Mouse (Mus musculus) gastrocnemius, adult 8-10 months (tissue): ENCODE data around the gene Lrp10. TPM values are rescaled to one million over a fixed set of nuclear protein-coding genes. Genes with fewer than 3 reads are reported as not detected.

Source experiments
- DNase-seq, 2 experiments: peaks; one replicate each; pipeline ENCODE4 v3.0.0; 2022; ENCODE audit warnings: low spot score in 2 of 2
- total RNA-seq, 4 experiments: library from RNA; stranded (reverse); gene quantifications; 2 replicates each; pipeline ENCODE4 v1.2.4; 2022

The Lrp10 gene
- total RNA-seq, 4 experiments from 2014 or later, result 23.5 to 34.0 (median 29.5) TPM

- DNase-seq, result no peak
These were observed 30.8 kb upstream of the Lrp10 start for GRCm38 (mm10) chr14:54432837-54433830.

DNA sequence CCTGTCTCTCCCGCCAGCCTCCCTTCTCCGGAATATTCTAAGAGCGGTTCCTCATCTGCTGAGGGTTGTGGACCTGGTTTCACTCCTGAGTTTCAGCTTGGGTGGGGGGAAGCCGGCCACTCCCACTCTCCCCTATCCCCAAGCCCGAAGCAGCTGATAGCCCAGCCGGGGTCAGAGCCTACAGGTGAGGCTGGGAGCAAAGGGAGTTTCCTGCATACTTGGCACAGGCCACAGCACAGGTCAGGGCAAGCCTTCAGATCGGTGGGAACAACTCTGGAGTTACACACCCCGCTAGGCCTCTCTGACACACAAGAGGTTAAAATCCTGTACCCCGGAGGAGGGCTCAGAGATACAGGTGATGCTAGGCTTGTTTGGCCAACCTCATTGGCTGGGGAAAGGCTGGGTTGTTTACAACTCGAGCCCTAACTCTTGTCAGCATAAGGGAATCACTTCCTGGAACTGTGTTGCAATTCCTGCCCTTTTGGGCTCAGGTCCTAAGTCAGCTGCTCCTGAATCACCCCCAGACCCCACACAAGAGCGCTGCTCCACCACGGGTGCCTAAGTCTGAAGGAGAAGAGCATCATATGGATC is 29.9 kb upstream of the Lrp10 start:
- no peak for DNase-seq

GRCm38 (mm10) chr14:54435194-54435918 is 28.6 kb upstream of the Lrp10 start:
- no peak for DNase-seq

DNA sequence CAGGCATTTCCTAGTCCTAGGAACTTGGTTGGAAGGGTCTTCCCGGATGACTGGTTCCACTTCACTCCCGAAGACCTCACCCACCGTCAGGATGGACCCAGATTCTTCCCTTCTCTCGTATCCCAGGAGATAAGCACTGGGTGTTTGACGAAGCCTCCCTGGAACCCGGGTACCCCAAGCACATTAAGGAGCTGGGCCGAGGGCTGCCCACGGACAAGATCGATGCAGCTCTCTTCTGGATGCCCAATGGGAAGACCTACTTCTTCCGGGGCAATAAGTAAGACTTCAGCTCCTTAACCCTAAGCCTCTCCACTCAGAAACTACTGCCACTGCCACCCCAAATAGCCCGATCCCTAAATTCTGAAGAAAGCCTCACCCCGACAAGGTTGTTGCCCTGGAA is 24.8 kb upstream of the Lrp10 start:
- no peak for DNase-seq

DNA sequence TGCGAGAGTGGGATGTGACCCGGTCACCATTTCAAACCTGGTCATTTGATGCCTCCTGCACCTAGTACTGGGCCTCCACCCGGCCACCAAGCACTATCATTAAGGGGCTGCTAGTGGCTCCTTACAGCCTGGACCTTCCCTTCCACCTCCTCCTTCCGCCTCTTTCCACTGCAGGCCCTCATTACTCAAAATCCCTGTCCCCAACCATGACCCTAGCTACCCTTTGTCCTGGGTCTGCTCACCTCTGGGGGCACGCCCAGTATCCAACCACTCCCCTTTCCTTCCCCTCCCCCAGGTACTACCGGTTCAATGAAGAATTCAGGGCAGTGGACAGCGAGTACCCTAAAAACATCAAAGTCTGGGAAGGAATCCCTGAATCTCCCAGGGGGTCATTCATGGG is 24.3 kb upstream of the Lrp10 start:
- no peak for DNase-seq

- DNase-seq, result no peak
These were observed 23.4 kb upstream of the Lrp10 start for GRCm38 (mm10) chr14:54440538-54440937.

- DNase-seq, result no peak
These were observed 22.6 kb upstream of the Lrp10 start for GRCm38 (mm10) chr14:54441365-54441764.

DNA sequence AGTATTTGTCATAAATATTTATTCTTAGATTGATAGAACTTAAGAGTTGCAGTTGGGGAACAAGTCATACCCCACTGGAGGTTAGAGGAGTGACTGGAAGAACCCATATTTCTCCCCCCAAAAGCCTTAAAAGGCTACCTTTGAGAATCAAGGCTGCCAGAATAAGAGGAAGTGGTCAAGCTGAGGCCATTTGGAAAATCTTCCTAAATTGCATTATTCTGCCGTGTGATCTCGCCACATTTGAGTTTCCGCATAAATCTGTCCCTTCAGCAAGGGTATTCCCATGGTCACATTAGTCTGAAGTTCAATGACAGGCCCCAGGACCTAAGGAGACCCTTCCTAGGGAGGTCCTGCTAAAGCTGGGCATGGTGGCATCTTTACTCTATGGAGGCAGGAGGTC is 21.4 kb upstream of the Lrp10 start:
- DNase-seq, result no peak

DNA sequence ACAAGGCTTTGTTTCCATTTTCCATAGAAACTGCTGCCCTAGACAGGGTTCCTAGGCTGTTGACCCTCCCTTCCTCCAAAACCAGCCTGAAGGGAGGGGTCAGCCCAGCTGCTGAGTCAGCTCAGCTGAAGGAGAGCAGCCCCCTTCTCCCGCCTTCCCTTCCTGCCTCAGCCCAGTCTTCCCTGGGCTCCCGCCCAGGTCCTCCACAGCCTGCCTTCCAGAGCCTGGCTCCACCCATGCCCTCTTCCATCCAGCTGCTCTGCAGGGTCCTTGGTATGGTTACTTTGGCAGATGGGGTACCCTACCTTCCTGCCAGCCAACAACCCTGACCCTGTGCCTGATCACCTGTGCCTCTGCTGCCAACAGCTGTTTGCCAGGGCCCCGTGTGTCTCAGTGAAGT is 20.7 kb upstream of the Lrp10 start:
- DNase-seq, result peak; percentile 27 to 55

DNA sequence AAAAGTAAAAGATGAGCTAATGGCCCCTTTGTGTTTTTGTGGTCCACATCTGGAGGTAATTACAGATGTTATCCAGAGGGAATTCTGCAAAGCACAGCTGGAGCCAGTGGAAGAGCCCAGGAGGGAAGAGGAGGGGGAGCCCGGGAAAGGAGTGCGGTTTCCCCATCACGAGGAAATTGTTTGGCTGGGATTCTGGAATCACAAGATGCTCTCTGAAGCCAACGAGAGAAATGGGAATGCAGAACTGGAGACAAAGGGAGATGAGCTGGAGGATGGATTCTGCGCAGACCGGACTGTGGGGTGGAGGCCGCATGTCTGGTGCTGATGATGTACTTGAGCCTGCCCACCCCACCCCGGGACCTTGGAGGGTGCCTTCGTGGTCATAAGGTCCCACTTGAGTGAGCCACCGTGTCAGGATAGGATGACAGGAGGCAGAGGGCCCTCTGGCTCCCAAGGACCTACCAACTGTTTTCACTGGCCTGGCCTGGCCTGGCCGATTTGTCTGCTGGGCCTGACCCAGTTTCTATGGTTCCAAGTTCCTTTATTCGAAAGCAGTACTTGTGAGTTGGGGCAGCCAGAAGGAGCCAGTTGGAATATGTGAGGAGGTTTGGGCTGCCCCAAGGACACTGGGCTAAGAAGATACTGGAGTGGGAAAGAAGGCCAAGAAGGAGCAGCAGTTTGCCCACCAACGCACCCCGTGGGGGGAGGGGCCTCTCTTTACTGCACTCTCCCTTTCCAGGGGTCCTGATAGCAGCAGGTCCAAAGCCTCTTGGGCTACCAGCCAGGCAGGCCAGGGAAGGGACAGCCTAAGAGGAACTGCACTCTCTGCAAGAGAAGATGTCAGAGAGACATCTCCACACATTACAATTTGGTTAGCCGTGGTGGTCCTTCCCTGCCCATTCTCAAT is 20.0 kb upstream of the Lrp10 start:
- DNase-seq, result peak; percentile 65 to 70

GRCm38 (mm10) chr14:54445476-54445875 is 18.5 kb upstream of the Lrp10 start:
- DNase-seq, result no peak

- no peak for DNase-seq
These were observed 10.4 kb upstream of the Lrp10 start for GRCm38 (mm10) chr14:54453566-54453965.

- no peak for DNase-seq
These were observed 9.0 kb upstream of the Lrp10 start for GRCm38 (mm10) chr14:54454669-54455528.

DNA sequence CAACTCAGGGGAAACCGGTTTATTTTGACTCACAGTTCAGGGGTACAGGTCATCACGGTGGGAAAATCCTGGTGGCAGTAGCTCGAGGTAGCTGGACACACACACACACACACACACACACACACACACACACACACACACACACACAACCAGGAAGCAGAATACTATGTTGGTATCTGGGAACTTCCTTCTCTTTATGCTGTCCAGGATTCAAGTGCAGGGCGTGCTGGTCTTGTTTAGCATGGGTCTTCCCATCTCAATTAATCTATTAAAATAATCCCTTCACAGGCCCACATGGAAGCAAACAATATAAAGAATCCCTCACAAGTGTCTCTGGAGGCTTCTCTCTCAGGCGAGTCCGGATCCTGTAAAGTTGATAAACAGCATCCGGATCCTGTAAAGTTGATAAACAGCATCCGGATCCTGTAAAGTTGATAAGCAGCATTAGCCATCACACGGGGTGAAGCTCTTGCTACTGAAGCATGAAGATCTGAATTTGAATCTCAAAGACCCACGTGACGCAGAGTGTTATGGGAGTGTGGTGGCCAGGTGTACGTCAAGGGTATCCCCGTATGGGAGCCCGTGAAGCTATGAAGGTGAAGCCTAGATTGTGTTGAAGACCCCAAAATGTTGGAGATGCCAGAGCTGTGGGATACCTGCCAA is 5.9 kb upstream of the Lrp10 start:
- DNase-seq, result no peak

DNA sequence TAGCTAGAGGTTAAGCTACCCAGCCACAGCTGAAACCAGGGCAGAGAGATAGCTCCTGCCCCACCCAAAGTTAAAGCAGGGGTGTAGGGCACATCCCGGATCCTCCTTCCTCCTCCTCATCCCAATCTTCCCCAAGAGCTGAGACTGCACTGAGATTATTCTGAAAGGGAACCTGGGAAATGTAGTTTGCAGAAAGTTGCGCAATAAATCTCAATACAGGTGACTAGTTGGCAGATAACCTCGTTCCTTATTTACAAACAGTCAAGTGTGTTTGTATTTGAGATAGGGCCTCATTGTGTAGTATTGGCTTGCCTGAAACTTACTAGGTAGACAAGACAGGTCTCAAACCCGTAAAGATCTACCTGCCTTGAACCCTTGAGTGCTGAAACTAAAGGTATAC is 1.8 kb upstream of the Lrp10 start:
- DNase-seq, result no peak

- DNase-seq, result no peak
These were observed 604 bp upstream of the Lrp10 start for GRCm38 (mm10) chr14:54463108-54463958.

DNA sequence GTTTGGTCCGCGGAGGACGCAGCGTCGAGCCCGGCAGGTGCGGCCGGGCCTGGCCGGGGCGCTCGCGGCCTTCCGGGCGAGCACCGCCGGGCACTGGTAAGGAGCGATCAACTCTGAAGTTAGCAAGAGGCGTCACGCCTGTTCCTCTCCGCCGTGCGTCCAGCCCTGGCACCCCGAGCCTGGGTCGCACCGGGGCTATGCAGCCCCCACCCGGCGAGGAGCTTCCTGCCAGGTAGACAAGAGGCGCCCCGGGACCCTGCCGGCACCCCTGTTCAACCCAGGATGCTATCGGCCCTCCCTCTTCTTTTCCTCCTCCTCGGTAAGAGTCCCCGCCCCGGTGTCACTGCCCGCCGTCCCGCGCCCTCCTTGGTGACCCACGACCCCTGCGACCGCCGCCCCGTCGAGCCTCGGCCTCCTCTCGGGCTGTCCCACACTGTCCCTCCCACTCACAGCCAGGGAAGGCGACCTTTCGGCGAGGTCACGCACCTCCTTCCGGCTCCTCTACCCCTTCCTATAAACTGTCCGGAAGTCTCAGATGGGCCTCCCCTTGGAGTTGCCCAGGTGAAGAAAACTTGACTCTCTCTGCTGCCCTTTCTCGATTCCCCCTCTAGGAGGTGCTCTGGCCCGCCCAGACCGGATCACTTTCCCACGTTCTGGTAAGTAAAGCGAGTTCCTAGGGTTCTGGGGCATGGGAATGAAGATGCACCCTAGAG is 512 bp downstream of the Lrp10 start:
- DNase-seq, result peak; percentile 34 to 46

DNA sequence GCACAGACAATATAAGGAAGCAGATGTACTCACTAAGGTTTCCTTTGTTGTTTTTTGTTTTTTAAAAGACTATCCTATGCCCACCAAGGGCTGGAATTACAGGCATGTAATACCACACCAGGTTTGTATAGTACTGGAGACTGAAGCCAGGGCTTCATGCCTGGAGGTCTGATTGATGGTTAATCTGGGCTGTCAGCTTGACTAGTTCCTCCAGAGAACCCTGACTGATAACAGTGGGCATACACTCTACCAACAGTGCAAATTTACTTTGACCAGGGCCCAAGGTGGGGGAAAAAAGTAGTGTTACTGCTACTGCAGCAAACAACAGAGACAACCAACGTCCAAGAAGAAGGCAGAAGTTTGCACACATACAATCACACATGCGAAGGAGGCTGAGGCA is 7.5 kb downstream of the Lrp10 start:
- no peak for DNase-seq
